Mouse (Mus musculus): ENCODE measurements around the gene Zfp981.
"Not testable (repeated sequence)": the region's sequence is repeated elsewhere in the genome, so short reads cannot be mapped to it uniquely, and the experiment has no call there.

Zfp981 gene

DNA sequence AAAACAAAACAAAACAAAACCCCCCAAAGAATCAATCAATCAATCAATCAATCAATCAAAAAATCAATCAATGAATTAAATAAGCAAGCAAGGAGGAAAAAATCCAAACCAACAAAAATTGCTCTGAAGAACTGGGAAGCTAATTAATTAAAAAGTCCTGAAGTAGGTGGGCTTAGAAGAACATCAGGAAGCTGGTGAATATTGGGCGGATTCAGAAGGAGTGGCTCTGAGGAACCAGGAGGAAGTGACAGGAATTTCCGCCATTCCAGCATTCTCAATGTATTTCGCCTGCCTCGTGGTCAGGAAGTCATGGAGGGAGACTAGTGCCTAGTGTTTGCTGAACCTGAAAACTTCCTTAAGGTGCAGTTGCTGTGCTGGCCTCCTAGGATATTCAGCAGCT, at the start of gene Zfp981:
Zfp981 (plus strand) TSS at position 301 of the 400 bp plus-strand sequence.
- CTCF ChIA-PET = not testable (repeated sequence)
- POLR2A ChIA-PET = interaction anchor here in 3 of 4 experiments (0.7 to 1.5 kb wide), 5 partner anchors 13 to 22 kb away, joined by 3 to 12 read pairs (median 4); no protein-coding TSS in a partner anchor

DNA sequence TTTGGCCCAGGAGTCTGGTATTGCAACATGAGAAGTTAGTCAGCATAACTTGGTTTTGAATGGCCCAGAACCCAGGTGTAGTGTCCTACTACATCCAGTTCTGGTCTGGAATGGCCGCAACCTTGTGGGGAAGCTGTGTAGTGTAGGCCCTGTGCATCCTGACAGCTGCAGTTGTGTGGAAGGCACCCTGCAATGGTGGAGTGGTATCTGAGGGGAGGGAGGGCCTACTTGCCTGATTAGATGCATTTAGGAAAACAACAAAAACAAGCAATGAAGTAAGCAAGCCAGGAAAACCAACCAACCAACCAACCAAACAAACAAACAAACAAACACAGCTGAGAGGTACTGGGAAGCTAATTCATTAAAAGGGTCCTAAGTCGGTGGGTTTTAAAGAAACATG, 49.3 kb upstream of the Zfp981 start:
- CTCF ChIA-PET = not testable (repeated sequence)
- POLR2A ChIA-PET = interaction anchor here in 1 of 4 experiments (0.6 kb wide), 1 partner anchor 42 kb away, joined by 3 read pairs; no protein-coding TSS in a partner anchor

- POLR2A ChIA-PET, CTCF ChIA-PET: not testable (repeated sequence)
These were observed 47.7 kb upstream of the Zfp981 start for GRCm38 (mm10) chr4:146454170-146454569.

- POLR2A ChIA-PET = interaction anchor here in 1 of 4 experiments (1.4 kb wide), 1 partner anchor 8 kb away, joined by 7 read pairs; no protein-coding TSS in a partner anchor
These were observed 46.9 kb upstream of the Zfp981 start for GRCm38 (mm10) chr4:146454896-146455295.

GRCm38 (mm10) chr4:146455321-146455721, 46.5 kb upstream of the Zfp981 start:
- CTCF ChIA-PET = interaction anchor here in 1 of 4 experiments (0.6 kb wide), 1 partner anchor 73 kb away, joined by 4 read pairs; no protein-coding TSS in a partner anchor
- POLR2A ChIA-PET = interaction anchor here in 2 of 4 experiments (0.6 to 1.4 kb wide), 3 partner anchors 9 to 977 kb away, joined by 3 to 7 read pairs (median 4); no protein-coding TSS in a partner anchor

More at GRCm38 (mm10) chr4:146454896-146455295, 46.9 kb upstream of the Zfp981 start:
- CTCF ChIA-PET = interaction anchor here in 1 of 4 experiments (0.6 kb wide), 1 partner anchor 73 kb away, joined by 4 read pairs; no protein-coding TSS in a partner anchor

- ChIA-PET CTCF (no interaction called here), POLR2A (interaction anchor here in 1 of 4 experiments (1.4 kb wide), 1 partner anchor 10 kb away, joined by 7 read pairs; no protein-coding TSS in a partner anchor)
These were observed 45.6 kb upstream of the Zfp981 start for GRCm38 (mm10) chr4:146456061-146456726.

GRCm38 (mm10) chr4:146457126-146457525, 44.7 kb upstream of the Zfp981 start:
- ChIA-PET POLR2A (no interaction called here), CTCF (no interaction called here)

DNA sequence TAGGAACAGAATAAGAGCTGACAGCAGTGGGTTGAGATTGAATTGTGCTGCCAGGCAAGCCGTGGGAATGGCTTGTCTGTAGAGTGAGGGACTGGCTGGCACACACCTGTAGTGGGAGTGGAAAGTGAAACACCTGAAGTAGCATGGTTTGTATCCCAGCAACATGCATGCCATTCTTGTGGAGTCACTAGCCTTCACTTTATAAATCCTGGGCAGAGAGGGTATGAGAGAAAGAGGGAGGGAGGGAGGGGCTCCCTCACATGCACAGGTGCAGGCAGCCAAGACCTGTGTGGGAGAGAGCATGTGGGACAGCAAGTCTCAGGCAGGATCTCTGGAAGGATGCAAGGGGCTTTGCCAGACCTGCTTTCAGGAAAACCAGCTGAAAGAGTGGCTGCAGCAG, 44.1 kb upstream of the Zfp981 start:
- CTCF ChIA-PET = no interaction called here
- POLR2A ChIA-PET = no interaction called here

GRCm38 (mm10) chr4:146459822-146460221, 42.0 kb upstream of the Zfp981 start:
- POLR2A ChIA-PET = not testable (repeated sequence)

DNA sequence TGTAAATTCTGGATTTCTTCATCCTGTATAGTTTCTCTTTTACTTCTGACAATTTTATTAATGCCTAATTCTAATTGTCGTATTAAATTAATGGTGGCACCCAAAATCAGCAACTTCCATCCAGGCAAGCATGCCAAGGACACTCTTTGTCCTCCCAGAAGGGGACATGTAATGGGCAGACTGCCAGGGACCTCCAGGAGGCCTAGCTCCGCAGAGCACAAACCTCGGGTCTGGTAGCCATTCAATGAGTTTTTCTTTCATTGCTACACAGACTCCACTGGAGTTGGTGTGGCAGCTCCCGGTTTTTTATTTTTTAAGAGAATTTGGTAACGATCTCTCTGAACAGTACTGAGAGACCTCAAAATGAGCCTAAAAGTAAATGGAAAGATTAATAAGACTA, 41.1 kb upstream of the Zfp981 start:
- CTCF ChIA-PET, POLR2A ChIA-PET: not testable (repeated sequence)

More at GRCm38 (mm10) chr4:146459822-146460221, 42.0 kb upstream of the Zfp981 start:
- CTCF ChIA-PET = not testable (repeated sequence)

- CTCF ChIA-PET = not testable (repeated sequence)
These were observed 38.0 kb upstream of the Zfp981 start for GRCm38 (mm10) chr4:146463649-146464351.

DNA sequence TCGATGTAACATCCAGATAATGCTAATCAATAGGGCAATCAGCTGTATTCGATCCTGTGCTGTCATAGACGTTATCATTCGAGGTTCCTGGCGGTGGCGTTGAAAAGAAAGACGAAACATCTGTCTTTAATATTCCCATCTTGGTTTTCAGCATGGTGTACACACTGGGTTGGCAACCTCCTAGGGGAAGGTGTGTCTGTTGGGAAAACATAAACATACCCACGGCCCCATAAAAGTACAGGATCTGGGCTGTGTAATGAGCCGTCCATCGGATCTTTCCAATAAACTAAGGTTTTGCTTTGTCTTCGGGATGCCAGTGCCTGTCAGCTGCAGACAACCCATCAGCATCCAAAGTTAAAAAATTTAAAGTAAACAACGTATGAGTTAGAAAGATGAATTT, 31.8 kb upstream of the Zfp981 start:
- CTCF ChIA-PET, POLR2A ChIA-PET: not testable (repeated sequence)

More at GRCm38 (mm10) chr4:146463649-146464351, 38.0 kb upstream of the Zfp981 start:
- POLR2A ChIA-PET = not testable (repeated sequence)

- POLR2A ChIA-PET, CTCF ChIA-PET: not testable (repeated sequence)
These were observed 27.6 kb upstream of the Zfp981 start for GRCm38 (mm10) chr4:146474181-146474580.

GRCm38 (mm10) chr4:146474716-146475676, 26.8 kb upstream of the Zfp981 start:
- POLR2A ChIA-PET, CTCF ChIA-PET: not testable (repeated sequence)

GRCm38 (mm10) chr4:146476260-146476659, 25.6 kb upstream of the Zfp981 start:
- CTCF ChIA-PET, POLR2A ChIA-PET: not testable (repeated sequence)

DNA sequence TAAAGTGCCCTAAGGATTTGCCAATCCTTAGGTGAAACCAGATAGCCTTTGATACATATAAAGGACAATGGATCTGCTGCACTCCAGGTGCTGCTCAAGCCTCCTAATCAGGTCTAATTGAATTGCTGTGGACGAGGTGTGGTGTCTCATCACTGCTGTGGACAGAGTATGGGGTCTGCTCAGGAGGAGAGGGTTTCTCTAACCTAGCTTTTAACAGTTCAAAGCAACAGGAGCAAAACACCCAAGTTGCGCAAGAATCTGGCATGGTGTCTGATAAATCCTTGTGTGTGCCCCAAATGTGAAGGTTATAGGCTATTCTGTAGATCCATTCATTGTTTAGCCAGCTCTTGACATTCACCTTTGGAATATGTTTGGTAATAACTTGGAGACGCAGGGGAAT, 24.9 kb upstream of the Zfp981 start:
- POLR2A ChIA-PET, CTCF ChIA-PET: not testable (repeated sequence)

- ChIA-PET POLR2A (interaction anchor here in 1 of 4 experiments (0.6 to 1.0 kb wide), 3 partner anchors 18 to 1388 kb away, joined by 3 read pairs; no protein-coding TSS in a partner anchor), CTCF (interaction anchor here in 1 of 4 experiments (1.8 kb wide), 1 partner anchor 260 kb away, joined by 5 read pairs; no protein-coding TSS in a partner anchor)
These were observed 21.3 kb upstream of the Zfp981 start for GRCm38 (mm10) chr4:146480376-146481096.

DNA sequence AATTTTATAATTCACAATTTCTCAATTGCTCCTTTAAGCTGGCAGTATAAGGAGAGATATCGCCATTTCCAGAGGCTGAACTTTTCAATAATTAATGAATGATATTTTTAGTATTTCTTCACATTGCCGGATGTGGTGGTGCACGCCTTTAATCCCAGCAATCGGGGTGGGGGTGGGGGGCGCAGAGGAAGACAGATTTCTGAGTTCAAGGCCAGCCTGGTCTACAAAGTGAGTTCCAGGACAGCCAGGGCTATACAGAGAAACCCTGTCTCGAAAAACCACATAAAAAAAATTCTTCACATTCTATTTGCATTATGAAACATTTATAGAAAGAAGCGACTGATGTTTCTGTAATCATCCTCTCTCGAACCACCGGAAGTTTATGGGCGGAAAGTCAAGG, 19.3 kb upstream of the Zfp981 start:
- CTCF ChIA-PET = interaction anchor here in 3 of 4 experiments (0.7 to 1.6 kb wide), 7 partner anchors 634 to 1004 kb away, joined by 3 to 9 read pairs (median 4); no protein-coding TSS in a partner anchor
- POLR2A ChIA-PET = interaction anchor here in 3 of 4 experiments (0.6 to 1.7 kb wide), 4 partner anchors 10 to 1002 kb away, joined by 3 to 8 read pairs (median 4); no protein-coding TSS in a partner anchor

Measured in embryonic stem cell, embryonic (primary cell).